Mouse (Mus musculus) MEL (cell line): Measurements from ENCODE around the gene Myh6.

Experiments
- EP300 ChIP-seq, 2 experiments: IDR thresholded peaks; 2 replicates each; pipeline ENCODE4 v1.6.1; 2011; ENCODE audit warnings: improper control_type of control experiment in 2 of 2, low read length in 2 of 2, low read depth in 1 of 2, mild to moderate bottlenecking in 1 of 2
- KAT2A ChIP-seq: conservative IDR thresholded peaks from 2 replicates; pipeline ENCODE4 v1.6.1; 2012; ENCODE audit warnings: low read depth, low read length, improper control_type of control experiment, inconsistent platforms
- TCF12 ChIP-seq: IDR thresholded peaks from 2 replicates; pipeline ENCODE4 v1.6.1; 2014; ENCODE audit warnings: low read depth, mild to moderate bottlenecking, inconsistent platforms, low read length, improper control_type of control experiment, moderate library complexity
- ZC3H11A ChIP-seq: IDR thresholded peaks from 2 replicates; pipeline ENCODE4 v1.6.1; 2012; ENCODE audit warnings: low read depth, mild to moderate bottlenecking, inconsistent platforms, low read length, improper control_type of control experiment

- no peak for TF ChIP-seq TCF12
- TF ChIP-seq ZC3H11A, result no peak
- TF ChIP-seq KAT2A, result no peak
- no peak for TF ChIP-seq EP300 (IDR thresholded peaks at IDR 0.05; ENCODE audit: low read depth in 1 of 2, low read length in 2 of 2)
Observed at GRCm38 (mm10) chr14:54950493-54950892, 16.2 kb downstream of the Myh6 start.
